Mouse (Mus musculus) myocyte (in vitro differentiated cells): ENCODE measurements around the gene Tsen2.
A peak's percentile ranks its signal among the peaks of the same experiment; 100 is the strongest.

ENCODE experiments used
- E2F4 ChIP-seq: IDR thresholded peaks from one replicate; pipeline ENCODE4 v1.6.1; 2011; ENCODE audit warnings: mild to moderate bottlenecking, control low read depth, moderate library complexity; ENCODE audit not compliant: insufficient read depth
- MAX ChIP-seq: IDR thresholded peaks from one replicate; pipeline ENCODE4 v1.6.1; 2011; ENCODE audit warnings: low read depth, mild to moderate bottlenecking, control low read depth
- MYOD1 ChIP-seq, 3 experiments: IDR thresholded peaks; one replicate each; pipeline ENCODE4 v1.6.1; 2011; ENCODE audit warnings: control low read depth in 2 of 3, low read depth in 2 of 3, mild to moderate bottlenecking in 2 of 3, moderate library complexity in 1 of 3; ENCODE audit not compliant: insufficient read length in 2 of 3, control insufficient read depth in 1 of 3
- MYOG ChIP-seq, 3 experiments: IDR thresholded peaks; one replicate each; pipeline ENCODE4 v1.6.1; 2011; ENCODE audit warnings: control low read depth in 2 of 3, low read depth in 2 of 3, mild to moderate bottlenecking in 2 of 3; ENCODE audit not compliant: insufficient read length in 2 of 3, control insufficient read depth in 1 of 3, insufficient read depth in 1 of 3
- POLR2A ChIP-seq: IDR thresholded peaks from one replicate; pipeline ENCODE4 v1.6.1; 2011; ENCODE audit warnings: low read depth, mild to moderate bottlenecking, control low read depth, moderate library complexity; ENCODE audit not compliant: insufficient read length
- POLR2AphosphoS2 ChIP-seq: IDR thresholded peaks from one replicate; pipeline ENCODE4 v1.6.1; 2011; ENCODE audit warnings: low read depth, control low read depth; ENCODE audit not compliant: insufficient read length
- SRF ChIP-seq: IDR thresholded peaks from one replicate; pipeline ENCODE4 v1.6.1; 2011; ENCODE audit warnings: low read depth; ENCODE audit not compliant: control insufficient read depth, insufficient read length
- TCF12 ChIP-seq: IDR thresholded peaks from one replicate; pipeline ENCODE4 v1.6.1; 2011; ENCODE audit warnings: mild to moderate bottlenecking, control low read depth; ENCODE audit not compliant: poor library complexity, insufficient read depth, severe bottlenecking
- TCF3 ChIP-seq: IDR thresholded peaks from one replicate; pipeline ENCODE4 v1.6.1; 2011; ENCODE audit warnings: low read depth, control low read depth; ENCODE audit not compliant: insufficient read length
- USF1 ChIP-seq: IDR thresholded peaks from one replicate; pipeline ENCODE4 v1.6.1; 2011; ENCODE audit warnings: low read depth, mild to moderate bottlenecking, control low read depth, moderate library complexity

- TF ChIP-seq POLR2A: peak; percentile 84
- peak; percentile 83 for TF ChIP-seq POLR2AphosphoS2
- no peak for TF ChIP-seq MYOG (IDR thresholded peaks at IDR 0.05; ENCODE audit: control insufficient read depth in 1 of 3, insufficient read depth in 1 of 3, insufficient read length in 2 of 3, low read depth in 2 of 3)
- TF ChIP-seq E2F4: peak; percentile 57
- no peak for TF ChIP-seq MAX
- TF ChIP-seq MYOD1 (IDR thresholded peaks at IDR 0.05; ENCODE audit: control insufficient read depth in 1 of 3, insufficient read length in 2 of 3, low read depth in 2 of 3): no peak
- no peak for TF ChIP-seq TCF12
- TF ChIP-seq SRF: no peak
- TF ChIP-seq TCF3: no peak
- TF ChIP-seq USF1: no peak
Observed at GRCm38 (mm10) chr6:115601715-115602523, 57.5 kb downstream of the Tsen2 start, which contains the start of gene Mkrn2.
